Mouse (Mus musculus) stomach, embryonic 14.5 days (tissue): Measurements from ENCODE around the gene Lmod1. TPM values are rescaled to one million over a fixed set of nuclear protein-coding genes. Genes with fewer than 3 reads are reported as not detected.

Experiments
- ATAC-seq: fragments of 200-750 bp; cut with Nextera tagmentation; 2 replicates; pipeline ENCODE4 v1.8.0; 2017; ENCODE audit warnings: low read depth, moderate TSS enrichment; ENCODE audit not compliant: insufficient number of reproducible peaks, insufficient read depth, low FRiP score
- H3K27ac ChIP-seq: fragments of 300-500 bp; sonication (generic); 2 replicates; pipeline ENCODE4 v1.5.1; 2014; ENCODE audit warnings: mild to moderate bottlenecking, low read length, moderate library complexity, mixed read lengths
- H3K27me3 ChIP-seq: fragments of 300-500 bp; sonication (generic); 2 replicates; pipeline ENCODE4 v1.6.1; 2014; ENCODE audit warnings: low read length, control low read depth, mixed read lengths; ENCODE audit not compliant: control insufficient read depth, insufficient read depth
- H3K36me3 ChIP-seq: fragments of 300-500 bp; sonication (generic); 2 replicates; pipeline ENCODE4 v1.6.1; 2014; ENCODE audit warnings: mild to moderate bottlenecking, control low read depth, low read length, moderate library complexity, mixed read lengths; ENCODE audit not compliant: control insufficient read depth, insufficient read depth
- H3K4me1 ChIP-seq: fragments of 300-500 bp; sonication (generic); 2 replicates; pipeline ENCODE4 v1.6.1; 2014; ENCODE audit warnings: low read length, control low read depth, mixed read lengths; ENCODE audit not compliant: control insufficient read depth, insufficient read depth
- H3K4me2 ChIP-seq: fragments of 300-500 bp; sonication (generic); replicated peaks from 2 replicates; pipeline ENCODE4 v1.6.1; 2014; ENCODE audit warnings: low read depth, low read length, control low read depth
- H3K4me3 ChIP-seq: fragments of 300-500 bp; sonication (generic); 2 replicates; pipeline ENCODE4 v1.5.1; 2014; ENCODE audit warnings: low read depth, low read length, control low read depth
- H3K9ac ChIP-seq: fragments of 300-500 bp; sonication (generic); replicated peaks from 2 replicates; pipeline ENCODE4 v1.6.1; 2014; ENCODE audit warnings: low read depth, mild to moderate bottlenecking, control low read depth, low read length, moderate library complexity, mixed read lengths
- H3K9me3 ChIP-seq: fragments of 300-500 bp; sonication (generic); 2 replicates; pipeline ENCODE4 v1.6.1; 2016; ENCODE audit warnings: low read depth, low read length, control low read depth; ENCODE audit not compliant: control insufficient read depth
- WGBS: fragments of 180-500 bp; shearing (Covaris S2); extraction: QIAGEN DNeasy Blood & Tissue Kit; methylation state at CpG from one replicate; pipeline ENCODE4 v1.1.7; 2014; 5-methylcytosine and 5-hydroxymethylcytosine counted together
- polyA plus RNA-seq: library from polyadenylated mRNA; unstranded; fragments of >200 nt; fragmentation: Nextera tagmentation; extraction: Ambion mirVana; gene quantifications from 2 replicates; pipeline ENCODE4 v1.2.1, GENCODE M21; 2014

The Lmod1 gene
- polyA plus RNA-seq, 1 experiment from 2014 or later, result 12.6 TPM

- no peak overlapping the region for H3K27ac ChIP-seq
- H3K36me3 ChIP-seq, result no peaks in the 10 kb centered on the region
- H3K9me3 ChIP-seq, result no peaks in the 10 kb centered on the region
- 72% methylated on average over 7 of the region's 7 CpGs for WGBS
- no peak overlapping the region for H3K4me3 ChIP-seq
- no peak for ATAC-seq
- H3K9ac ChIP-seq, result no peak overlapping the region
- no peaks in the 10 kb centered on the region for H3K27me3 ChIP-seq
- 0 out of 2 replicates have a peak, but pooled peaks cover 4% of the 10 kb centered on the region for H3K4me1 ChIP-seq
- H3K4me2 ChIP-seq, result no peak overlapping the region
Measured at GRCm38 (mm10) chr1:135367005-135367404, 42.4 kb downstream of the Lmod1 start.

- H3K27me3 ChIP-seq, result no peaks in the 10 kb centered on the region
- H3K27ac ChIP-seq, result no peak overlapping the region
- H3K36me3 ChIP-seq, result no peaks in the 10 kb centered on the region
- no peak for ATAC-seq
- no peak overlapping the region for H3K9ac ChIP-seq
- WGBS, result 67% methylated on average over 8 of the region's 8 CpGs
- no peak overlapping the region for H3K4me2 ChIP-seq
- 0 out of 2 replicates have a peak, but pooled peaks cover 8% of the 10 kb centered on the region for H3K4me1 ChIP-seq
- no peaks in the 10 kb centered on the region for H3K9me3 ChIP-seq
- no peak overlapping the region for H3K4me3 ChIP-seq
Measured at GRCm38 (mm10) chr1:135367595-135367994, 43.0 kb downstream of the Lmod1 start.

- WGBS, result under 1% methylated on average over 20 of the region's 20 CpGs
- 0 out of 2 replicates have a peak, but pooled peaks cover 12% of the 10 kb centered on the region for H3K4me1 ChIP-seq
- no peak overlapping the region for H3K27ac ChIP-seq
- H3K36me3 ChIP-seq, result no peaks in the 10 kb centered on the region
- no peaks in the 10 kb centered on the region for H3K9me3 ChIP-seq
- ATAC-seq, result peak; percentile 60
- H3K4me3 ChIP-seq, result peak overlapping the region; percentile 31
- peak overlapping the region; percentile 76 for H3K4me2 ChIP-seq
- no peaks in the 10 kb centered on the region for H3K27me3 ChIP-seq
- H3K9ac ChIP-seq, result 0 out of 2 replicates have a peak overlapping the region, but pooled peaks have one; percentile 2
Measured at GRCm38 (mm10) chr1:135368245-135368644, 43.6 kb downstream of the Lmod1 start.

GRCm38 (mm10) chr1:135368982-135369381 lies 44.4 kb downstream of the Lmod1 start:
- 11% methylated on average over 14 of the region's 14 CpGs for WGBS
- H3K9ac ChIP-seq, result 0 out of 2 replicates have a peak overlapping the region, but pooled peaks have one; percentile 2
- ATAC-seq, result peak; percentile 57; the same call in 1 of the 2 replicates
- no peaks in the 10 kb centered on the region for H3K36me3 ChIP-seq
- H3K9me3 ChIP-seq, result no peaks in the 10 kb centered on the region
- H3K4me2 ChIP-seq, result peak overlapping the region; percentile 76
- H3K4me3 ChIP-seq, result peak overlapping the region; percentile 31; the same call in 1 of the 2 replicates
- peaks cover 14% of the 10 kb centered on the region; the same call in 1 of the 2 replicates for H3K4me1 ChIP-seq
- no peaks in the 10 kb centered on the region for H3K27me3 ChIP-seq
- no peak overlapping the region for H3K27ac ChIP-seq

- H3K9ac ChIP-seq, result no peak overlapping the region
- H3K4me2 ChIP-seq, result no peak overlapping the region
- H3K27ac ChIP-seq, result no peak overlapping the region
- no peak overlapping the region for H3K4me3 ChIP-seq
- ATAC-seq, result no peak
- peaks cover 16% of the 10 kb centered on the region; the same call in 1 of the 2 replicates for H3K4me1 ChIP-seq
- no peaks in the 10 kb centered on the region for H3K36me3 ChIP-seq
- no peaks in the 10 kb centered on the region for H3K9me3 ChIP-seq
- H3K27me3 ChIP-seq, result no peaks in the 10 kb centered on the region
- 61% methylated on average over 5 of the region's 5 CpGs for WGBS
Measured at GRCm38 (mm10) chr1:135369415-135369814, 44.8 kb downstream of the Lmod1 start.

GRCm38 (mm10) chr1:135373171-135373677 lies 48.6 kb downstream of the Lmod1 start:
- Histone ChIP-seq H3K4me2 (no peak overlapping the region; the same call in 1 of the 2 replicates), H3K4me1 (peaks cover 22% of the 10 kb centered on the region; the same call in 1 of the 2 replicates), H3K9ac (no peak overlapping the region), H3K27ac (no peak overlapping the region), H3K36me3 (no peaks in the 10 kb centered on the region), H3K27me3 (no peaks in the 10 kb centered on the region), H3K9me3 (no peaks in the 10 kb centered on the region), H3K4me3 (no peak overlapping the region)
- 73% methylated on average over 4 of the region's 4 CpGs for WGBS
- no peak for ATAC-seq

- no peaks in the 10 kb centered on the region for H3K9me3 ChIP-seq
- H3K4me3 ChIP-seq, result peak overlapping the region; percentile 71
- no peaks in the 10 kb centered on the region for H3K36me3 ChIP-seq
- H3K27me3 ChIP-seq, result no peaks in the 10 kb centered on the region
- ATAC-seq, result no peak
- peak overlapping the region; percentile 96 for H3K4me2 ChIP-seq
- peak overlapping the region; percentile 65 for H3K9ac ChIP-seq
- H3K27ac ChIP-seq, result peak overlapping the region; percentile 70; the same call in 1 of the 2 replicates
- peaks cover 18% of the 10 kb centered on the region; the same call in 1 of the 2 replicates for H3K4me1 ChIP-seq
- WGBS, result 2% methylated on average over 19 of the region's 19 CpGs
Measured at GRCm38 (mm10) chr1:135374175-135374867, 49.7 kb downstream of the Lmod1 start.

GRCm38 (mm10) chr1:135374868-135375581 lies 50.4 kb downstream of the Lmod1 start, which contains the start of gene Shisa4:
Gene Shisa4 (minus strand): TSS chr1:135375237.
- peak within 1 kb of the TSS; percentile 70; the same call in 1 of the 2 replicates for H3K27ac ChIP-seq
- H3K4me2 ChIP-seq, result peak within 1 kb of the TSS; percentile 96
- peak; percentile 88 for ATAC-seq
- no peaks in the 10 kb centered on the region for H3K27me3 ChIP-seq
- peak within 1 kb of the TSS; percentile 65 for H3K9ac ChIP-seq
- 3% methylated on average over 32 of the region's 38 CpGs for WGBS
- peaks cover 18% of the 10 kb centered on the region; the same call in 1 of the 2 replicates for H3K4me1 ChIP-seq
- H3K9me3 ChIP-seq, result no peaks in the 10 kb centered on the region
- H3K36me3 ChIP-seq, result no peaks in the 10 kb centered on the region
- peak within 1 kb of the TSS; percentile 71 for H3K4me3 ChIP-seq
